In the genomic region with DNA sequence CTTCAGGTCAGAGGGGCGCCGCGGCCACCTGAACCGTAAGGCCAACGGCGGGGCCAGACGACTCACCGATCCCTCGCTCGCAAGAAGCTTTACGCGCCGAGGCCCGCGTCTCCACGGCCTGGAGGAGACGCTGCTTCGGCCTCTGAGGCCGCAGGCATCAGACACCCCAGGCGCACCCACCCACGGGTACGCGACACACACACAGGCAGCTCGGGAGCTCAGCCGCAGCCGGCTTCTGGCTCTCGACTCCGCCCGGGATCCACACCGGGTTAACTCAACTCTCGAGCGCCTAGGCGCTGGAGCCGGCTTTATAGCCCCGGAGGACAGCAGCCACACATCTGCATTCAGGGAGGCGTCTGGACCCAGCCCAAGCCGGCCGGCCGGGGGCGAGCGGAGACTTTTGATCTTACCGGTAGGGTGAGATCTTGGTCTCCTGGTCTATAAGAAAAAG, we compare ENCODE assay signal across 9 mouse cellular contexts. TPM values are rescaled to one million over a fixed set of nuclear protein-coding genes. Genes with fewer than 3 reads are reported as not detected.
A peak's percentile ranks its signal among the peaks of the same experiment; 100 is the strongest.
DNase-seq lines count a peak whose midpoint lies in the region; ATAC-seq and TF ChIP-seq lines count a peak whose summit lies in the region.
"Had no signal": no experiment of that assay in that cellular context is flagged by ENCODE, and none has a peak within 500 bp of the region (broad histone marks: within the 10 kb centered on the region; RNA-seq: fewer than 3 reads in every experiment).

No protein-coding gene starts in this region.

- WGBS in cerebellum, adult 2 months, result under 1% methylated on average over 42 of the region's 42 CpGs
- WGBS in hindbrain, embryonic 16.5 days, result 0% methylated on average over 42 of the region's 42 CpGs
- WGBS in liver, embryonic 12.5 days (ENCODE audit: insufficient replicate concordance), result under 1% methylated on average over 30 of the region's 42 CpGs
- under 1% methylated on average over 42 of the region's 42 CpGs for WGBS in neural tube, embryonic 14.5 days

- 0 out of 2 replicates have a peak, but pooled peaks cover 5% of the 10 kb centered on the region for H3K4me1 ChIP-seq in cerebellum, adult 2 months (ENCODE audit: control insufficient read depth, insufficient read depth, low read length)
- peaks cover 33% of the 10 kb centered on the region for H3K4me1 ChIP-seq in hindbrain, embryonic 16.5 days (ENCODE audit: control insufficient read depth, insufficient read depth, low read depth, low read length)
- H3K4me1 ChIP-seq in liver, embryonic 12.5 days, result peaks cover 12% of the 10 kb centered on the region; the same call in 1 of the 2 replicates
- H3K4me1 ChIP-seq in neural tube, embryonic 14.5 days (ENCODE audit: control insufficient read depth, insufficient read depth, low read length), result peaks cover 30% of the 10 kb centered on the region

- no peak for TF ChIP-seq POLR2A in cerebellum, adult 2 months (IDR thresholded peaks at IDR 0.05; ENCODE audit: borderline replicate concordance, insufficient read depth, low read length)

- H3K9ac ChIP-seq in hindbrain, embryonic 16.5 days (ENCODE audit: low read depth, low read length), result peak overlapping the region; percentile 86
- H3K9ac ChIP-seq in liver, embryonic 12.5 days, result peak overlapping the region; percentile 12; the same call in 1 of the 2 replicates
- H3K9ac ChIP-seq in neural tube, embryonic 14.5 days (replicated peaks; ENCODE audit: low read depth, low read length), result peak overlapping the region; percentile 95

- no peak for ATAC-seq in hindbrain, embryonic 16.5 days
- no peak for ATAC-seq in liver, embryonic 12.5 days
- ATAC-seq in neural tube, embryonic 14.5 days (ENCODE audit: low read depth), result no peak

- H3K4me3 ChIP-seq in cerebellum, adult 2 months (replicated peaks; ENCODE audit: insufficient read depth, low read depth, low read length), result peak overlapping the region; percentile 93
- H3K4me3 ChIP-seq in hindbrain, embryonic 16.5 days (ENCODE audit: low read length), result peak overlapping the region; percentile 83
- H3K4me3 ChIP-seq in liver, embryonic 12.5 days, result peak overlapping the region; percentile 61
- H3K4me3 ChIP-seq in neural tube, embryonic 14.5 days (ENCODE audit: low read depth, low read length), result peak overlapping the region; percentile 81

- no peaks in the 10 kb centered on the region for H3K36me3 ChIP-seq in hindbrain, embryonic 16.5 days (ENCODE audit: control insufficient read depth, insufficient read depth, low read length)
- H3K36me3 ChIP-seq in liver, embryonic 12.5 days, result no peaks in the 10 kb centered on the region
- H3K36me3 ChIP-seq in neural tube, embryonic 14.5 days (ENCODE audit: control insufficient read depth, insufficient read depth, low read length), result no peaks in the 10 kb centered on the region

- no peak overlapping the region for H3K27ac ChIP-seq in cerebellum, adult 2 months (ENCODE audit: insufficient read depth, low read length)
- peak overlapping the region; percentile 92 for H3K27ac ChIP-seq in hindbrain, embryonic 16.5 days (ENCODE audit: low read depth, low read length)
- no peak overlapping the region for H3K27ac ChIP-seq in liver, embryonic 12.5 days
- H3K27ac ChIP-seq in neural tube, embryonic 14.5 days (ENCODE audit: low read depth, low read length), result peak overlapping the region; percentile 97

- peak overlapping the region; percentile 92 for H3K4me2 ChIP-seq in hindbrain, embryonic 16.5 days (ENCODE audit: low read length)
- H3K4me2 ChIP-seq in liver, embryonic 12.5 days, result peak overlapping the region; percentile 74
- peak overlapping the region; percentile 92 for H3K4me2 ChIP-seq in neural tube, embryonic 14.5 days (ENCODE audit: low read depth, low read length)

- no peak for TF ChIP-seq CTCF in cerebellum, adult 2 months (IDR thresholded peaks at IDR 0.05; ENCODE audit: borderline replicate concordance, insufficient read depth, low read depth, low read length)

- H3K27me3 ChIP-seq in cerebellum, adult 2 months (ENCODE audit: control insufficient read depth, insufficient read depth, low read length), result no peaks in the 10 kb centered on the region; the same call in 1 of the 2 replicates
- H3K27me3 ChIP-seq in hindbrain, embryonic 16.5 days (replicated peaks; ENCODE audit: control insufficient read depth, insufficient read depth, low read length), result peaks cover 11% of the 10 kb centered on the region; the same call in 1 of the 2 replicates
- peaks cover 100% of the 10 kb centered on the region for H3K27me3 ChIP-seq in liver, embryonic 12.5 days (replicated peaks)
- H3K27me3 ChIP-seq in neural tube, embryonic 14.5 days (ENCODE audit: control insufficient read depth, insufficient read depth, low read length), result 0 out of 2 replicates have a peak, but pooled peaks cover 4% of the 10 kb centered on the region

- DNase-seq in layer of hippocampus, postnatal 10 days (ENCODE audit: low spot score in 2 of 2), result peak; percentile 22 to 40
- no peak for DNase-seq in layer of hippocampus, postnatal 14 days (ENCODE audit: low spot score in 2 of 2)
- DNase-seq in cerebellum, adult 2 months, result peak; percentile 40 to 65
- peak; percentile 68 for DNase-seq in gastrocnemius, postnatal 10 days
- no peak for DNase-seq in spleen, adult 12 weeks (ENCODE audit: low spot score)

- H3K9me3 ChIP-seq in hindbrain, embryonic 16.5 days (ENCODE audit: control insufficient read depth, low read length), result no peaks in the 10 kb centered on the region
- no peaks in the 10 kb centered on the region for H3K9me3 ChIP-seq in liver, embryonic 12.5 days (replicated peaks)
- H3K9me3 ChIP-seq in neural tube, embryonic 14.5 days (ENCODE audit: control insufficient read depth, low read length), result no peaks in the 10 kb centered on the region

RNA-seq across cellular contexts. Expression of gene Tshz3, which starts 2.1 kb away (rescaled TPM):
- 10 to 100 TPM; 20.0 to 25.9 TPM for total RNA-seq in layer of hippocampus, postnatal 10 days (2021)
- total RNA-seq in layer of hippocampus, postnatal 14 days (2021), result 10 to 100 TPM in 1 of 2 experiments, 1 to 10 TPM in 1; 6.5 to 11.8 TPM
- polyA plus RNA-seq in cerebellum, adult 2 months (2012; rRNA removed), result 12.5 and 13.5 TPM in 2 replicates
- total RNA-seq in gastrocnemius, postnatal 10 days (2021), result 10 to 100 TPM in 1 of 2 experiments, 1 to 10 TPM in 1; 7.8 to 11.0 TPM
- 26.4 and 33.7 TPM in 2 replicates for polyA plus RNA-seq in hindbrain, embryonic 16.5 days (2015; fragmentation: Nextera tagmentation; extraction: Ambion mirVana)
- 1.2 and 1.5 TPM in 2 replicates for polyA plus RNA-seq in liver, embryonic 12.5 days (2016; fragmentation: Nextera tagmentation; extraction: Ambion mirVana)
- polyA plus RNA-seq in neural tube, embryonic 14.5 days (2014; fragmentation: Nextera tagmentation; extraction: Ambion mirVana), result 87.2 and 104 TPM in 2 replicates
- total RNA-seq: MEL had no signal

Comparison
In these comparisons a context has a peak if more than half of its experiments do, and no peak if none do; other contexts are left out.
1. DNase-seq: peak in layer of hippocampus, postnatal 10 days (2 of 2), cerebellum, adult 2 months (2 of 2) and gastrocnemius, postnatal 10 days (single experiment); none in layer of hippocampus, postnatal 14 days (0 of 2) and spleen, adult 12 weeks (single experiment).
2. H3K27ac ChIP-seq: peak in hindbrain, embryonic 16.5 days (single experiment) and neural tube, embryonic 14.5 days (single experiment); none in cerebellum, adult 2 months (single experiment) and liver, embryonic 12.5 days (single experiment).
3. H3K9ac ChIP-seq: peak in every context shown above with its lines; median percentile 95 in neural tube, embryonic 14.5 days; 86 in hindbrain, embryonic 16.5 days; 12 in liver, embryonic 12.5 days.
4. Peak in every context shown above with its lines, with median percentiles within 50 percentile points of each other: H3K4me3 ChIP-seq and H3K4me2 ChIP-seq.